Mouse (Mus musculus): Measurements from ENCODE around the gene Krt24. TPM values are rescaled to one million over a fixed set of nuclear protein-coding genes. Genes with fewer than 3 reads are reported as not detected.

Krt24 gene
- not detected for polyA plus RNA-seq (2017; shearing (Covaris generic))

DNA sequence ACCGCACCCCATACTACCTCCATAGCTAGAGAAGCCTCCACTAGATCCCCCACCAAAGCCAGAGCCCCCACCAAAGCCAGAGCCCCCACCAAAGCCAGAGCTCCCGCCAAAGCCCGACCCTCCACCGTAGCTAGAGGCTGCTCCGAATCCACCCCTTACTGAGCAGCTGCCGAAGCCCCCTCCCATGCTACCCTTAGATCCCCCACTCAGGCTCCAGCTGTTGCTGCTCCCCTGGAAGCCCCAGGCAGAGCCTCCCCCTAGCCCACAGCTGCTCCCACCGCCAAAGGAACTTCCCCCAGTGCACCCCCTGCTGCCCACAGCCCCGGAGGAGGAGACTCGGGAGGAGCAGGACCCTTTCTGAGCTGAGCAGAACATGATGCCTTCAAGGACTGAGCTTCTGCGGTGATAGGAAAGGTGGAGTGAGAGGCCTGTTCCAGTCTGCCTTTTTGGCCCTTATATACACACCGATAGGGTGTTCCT lies at the start of gene Krt24:
Gene Krt24 (minus strand): TSS at position 430 of the 480 bp plus-strand sequence.

DNA sequence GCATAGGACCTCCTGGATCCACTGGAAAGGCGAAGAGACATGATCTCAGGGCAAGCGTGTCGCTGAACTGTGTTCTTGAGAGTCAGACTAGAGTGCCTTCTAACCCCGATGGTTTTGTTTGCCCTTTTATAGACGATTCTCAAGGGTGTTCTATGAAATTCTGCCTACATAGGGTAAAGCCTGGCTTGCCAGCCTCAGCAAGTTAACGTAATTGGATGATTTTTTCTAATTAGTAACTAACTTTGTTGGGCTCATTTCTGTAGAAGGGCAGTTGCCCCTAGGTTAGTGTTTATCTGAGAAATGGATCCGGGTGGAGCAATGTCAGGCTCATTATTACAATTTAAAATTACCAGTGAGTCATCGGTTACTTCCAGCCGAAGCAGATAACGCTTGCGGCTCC lies 37.8 kb upstream of the Krt24 start, which contains the start of gene Krt25:
Gene Krt25 (minus strand): TSS at position 101 of the 400 bp plus-strand sequence.

DNA sequence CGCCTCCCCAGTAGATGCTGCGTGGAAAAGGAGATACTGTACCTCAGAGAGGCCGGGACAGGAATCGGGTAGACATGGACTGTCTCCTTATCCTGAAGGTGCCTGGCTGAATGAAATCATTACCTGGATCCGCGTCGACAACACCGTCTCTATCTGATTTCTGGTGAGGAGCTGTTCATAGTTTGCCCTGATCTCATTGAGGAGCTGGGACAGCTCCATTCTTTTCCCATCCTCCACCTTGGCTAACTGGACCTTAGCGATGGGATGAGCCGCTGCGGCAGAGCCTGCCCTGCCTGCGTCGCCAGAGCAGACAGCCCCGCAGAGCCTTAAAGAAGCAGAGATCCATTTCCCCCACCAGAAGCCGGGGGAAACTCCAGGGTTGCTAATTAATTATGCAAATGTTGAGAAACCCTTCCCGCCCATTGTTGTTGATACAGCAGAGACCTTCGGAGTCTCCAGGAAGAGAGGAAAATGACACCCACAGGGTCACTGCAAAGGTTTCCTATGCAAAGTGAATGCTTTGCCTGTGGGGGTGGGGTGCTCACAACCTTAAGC lies 41.2 kb downstream of the Krt24 start, which contains the start of gene Krt222:
Gene Krt222 (minus strand): TSS at position 266 of the 555 bp plus-strand sequence.

GRCm38 (mm10) chr11:99230261-99231048 lies 54.6 kb downstream of the Krt24 start, which contains the start of gene Smarce1:
TSS of gene Smarce1 (minus strand) at chr11:99231017.

Other genes starting within 250 kb of the Krt24 start
- 20.6 TPM for gene Igfbp4, start 244.0 kb downstream of the Krt24 start, polyA plus RNA-seq (2017; shearing (Covaris generic))
- gene Tns4, start 196.0 kb downstream of the Krt24 start, polyA plus RNA-seq (2017; shearing (Covaris generic)) = 0.13 TPM
- 390 TPM for gene Ccr7, start 130.2 kb downstream of the Krt24 start, polyA plus RNA-seq (2017; shearing (Covaris generic))
- 205 TPM for gene Smarce1, start 54.2 kb downstream of the Krt24 start, polyA plus RNA-seq (2017; shearing (Covaris generic))
- 1.2 TPM for gene Krt222, start 41.2 kb downstream of the Krt24 start, polyA plus RNA-seq (2017; shearing (Covaris generic))
- not detected for gene Krt25, start 37.7 kb upstream of the Krt24 start, polyA plus RNA-seq (2017; shearing (Covaris generic))
- gene Krt26, start 52.7 kb upstream of the Krt24 start, polyA plus RNA-seq (2017; shearing (Covaris generic)) = not detected
- gene Krt27, start 65.8 kb upstream of the Krt24 start, polyA plus RNA-seq (2017; shearing (Covaris generic)) = not detected
- gene Krt28, start 89.6 kb upstream of the Krt24 start, polyA plus RNA-seq (2017; shearing (Covaris generic)) = not detected
- gene Krt10, start 104.1 kb upstream of the Krt24 start, polyA plus RNA-seq (2017; shearing (Covaris generic)) = 12.6 TPM
- not detected for gene Krt12, start 137.0 kb upstream of the Krt24 start, polyA plus RNA-seq (2017; shearing (Covaris generic))
- not detected for gene Krt20, start 152.9 kb upstream of the Krt24 start, polyA plus RNA-seq (2017; shearing (Covaris generic))
- gene Krt23, start 207.9 kb upstream of the Krt24 start, polyA plus RNA-seq (2017; shearing (Covaris generic)) = not detected
- gene Krt39, start 236.1 kb upstream of the Krt24 start, polyA plus RNA-seq (2017; shearing (Covaris generic)) = not detected